Mouse (Mus musculus) midbrain, embryonic 11.5 days (tissue): ENCODE measurements around the gene Cytip. TPM values are rescaled to one million over a fixed set of nuclear protein-coding genes. Genes with fewer than 3 reads are reported as not detected.
A peak's percentile ranks its signal among the peaks of the same experiment; 100 is the strongest.

Experiments
- ATAC-seq: fragments of 200-750 bp; cut with Nextera tagmentation; 2 replicates; pipeline ENCODE4 v1.8.0; 2017; ENCODE audit warnings: moderate TSS enrichment, moderate library complexity; ENCODE audit not compliant: low FRiP score
- DNase-seq: peaks from one replicate; pipeline ENCODE4 v3.0.0; 2015; ENCODE audit warnings: low spot score; ENCODE audit errors: missing footprints
- H3K27ac ChIP-seq: fragments of 300-500 bp; sonication (generic); 2 replicates; pipeline ENCODE4 v1.5.1; 2014; ENCODE audit warnings: low read depth, low read length
- H3K27me3 ChIP-seq: fragments of 300-500 bp; sonication (generic); 2 replicates; pipeline ENCODE4 v1.6.1; 2014; ENCODE audit warnings: mild to moderate bottlenecking, low read length, moderate library complexity, mixed read lengths; ENCODE audit not compliant: control insufficient read depth, insufficient read depth
- H3K36me3 ChIP-seq: fragments of 300-500 bp; sonication (generic); 2 replicates; pipeline ENCODE4 v1.6.1; 2014; ENCODE audit warnings: mild to moderate bottlenecking, low read length, moderate library complexity, mixed read lengths; ENCODE audit not compliant: control insufficient read depth, insufficient read depth
- H3K4me1 ChIP-seq: fragments of 300-500 bp; sonication (generic); 2 replicates; pipeline ENCODE4 v1.6.1; 2014; ENCODE audit warnings: low read length; ENCODE audit not compliant: control insufficient read depth, insufficient read depth
- H3K4me2 ChIP-seq: fragments of 300-500 bp; sonication (generic); 2 replicates; pipeline ENCODE4 v1.6.1; 2014; ENCODE audit warnings: mild to moderate bottlenecking, moderate library complexity
- H3K4me3 ChIP-seq: fragments of 300-500 bp; sonication (generic); 2 replicates; pipeline ENCODE4 v1.5.1; 2014; ENCODE audit warnings: low read depth, low read length
- H3K9ac ChIP-seq: fragments of 300-500 bp; sonication (generic); 2 replicates; pipeline ENCODE4 v1.6.1; 2014; ENCODE audit warnings: low read length
- H3K9me3 ChIP-seq: fragments of 300-500 bp; sonication (generic); 2 replicates; pipeline ENCODE4 v1.6.1; 2016; ENCODE audit warnings: low read length; ENCODE audit not compliant: control insufficient read depth
- WGBS: fragments of 180-500 bp; shearing (Covaris S2); extraction: QIAGEN DNeasy Blood & Tissue Kit; methylation state at CpG from one replicate; pipeline ENCODE4 v1.1.7; 2014; 5-methylcytosine and 5-hydroxymethylcytosine counted together
- polyA plus RNA-seq: library from polyadenylated mRNA; unstranded; fragments of >200 nt; fragmentation: Nextera tagmentation; extraction: Ambion mirVana; gene quantifications from 2 replicates; pipeline ENCODE4 v1.2.1, GENCODE M21; 2014

Cytip gene
- polyA plus RNA-seq, 1 experiment from 2014 or later: 0.34 TPM

GRCm38 (mm10) chr2:58187310-58188051 is 7.9 kb downstream of the Cytip start:
- Histone ChIP-seq H3K4me3 (no peak overlapping the region), H3K4me2 (no peak overlapping the region), H3K27me3 (no peaks in the 10 kb centered on the region), H3K9ac (no peak overlapping the region), H3K4me1 (no peaks in the 10 kb centered on the region), H3K9me3 (no peaks in the 10 kb centered on the region), H3K36me3 (no peaks in the 10 kb centered on the region), H3K27ac (no peak overlapping the region)
- WGBS: 92% methylated on average over 8 of the region's 8 CpGs
- ATAC-seq (no peak), DNase-seq (no peak)

GRCm38 (mm10) chr2:58184197-58184596 is 11.1 kb downstream of the Cytip start:
- 72% methylated on average over 2 of the region's 2 CpGs for WGBS
- DNase-seq: no peak
- Histone ChIP-seq H3K9ac (no peak overlapping the region), H3K36me3 (no peaks in the 10 kb centered on the region), H3K27me3 (no peaks in the 10 kb centered on the region), H3K27ac (no peak overlapping the region), H3K4me1 (no peaks in the 10 kb centered on the region), H3K4me3 (no peak overlapping the region), H3K9me3 (no peaks in the 10 kb centered on the region), H3K4me2 (no peak overlapping the region)
- no peak for ATAC-seq

GRCm38 (mm10) chr2:58183658-58184057 is 11.7 kb downstream of the Cytip start:
- Histone ChIP-seq H3K36me3 (no peaks in the 10 kb centered on the region), H3K27me3 (no peaks in the 10 kb centered on the region), H3K27ac (no peak overlapping the region), H3K4me1 (no peaks in the 10 kb centered on the region), H3K4me3 (no peak overlapping the region), H3K9me3 (no peaks in the 10 kb centered on the region), H3K9ac (no peak overlapping the region), H3K4me2 (no peak overlapping the region)
- ATAC-seq: no peak
- DNase-seq: no peak
- WGBS: 81% methylated on average over 2 of the region's 2 CpGs

GRCm38 (mm10) chr2:58180776-58181175 is 14.6 kb downstream of the Cytip start:
- no peaks in the 10 kb centered on the region for H3K27me3 ChIP-seq
- H3K4me2 ChIP-seq: no peak overlapping the region
- H3K36me3 ChIP-seq: no peaks in the 10 kb centered on the region
- ATAC-seq (no peak), DNase-seq (no peak)
- no peaks in the 10 kb centered on the region for H3K4me1 ChIP-seq
- no peak overlapping the region for H3K9ac ChIP-seq
- H3K27ac ChIP-seq: no peak overlapping the region
- WGBS: 72% methylated on average over 1 of the region's 1 CpGs
- no peaks in the 10 kb centered on the region for H3K9me3 ChIP-seq
- H3K4me3 ChIP-seq: no peak overlapping the region

- H3K4me2 ChIP-seq: no peak overlapping the region
- H3K9me3 ChIP-seq: no peaks in the 10 kb centered on the region
- no peaks in the 10 kb centered on the region for H3K4me1 ChIP-seq
- H3K36me3 ChIP-seq: no peaks in the 10 kb centered on the region
- no peaks in the 10 kb centered on the region for H3K27me3 ChIP-seq
- H3K4me3 ChIP-seq: no peak overlapping the region
- no peak overlapping the region for H3K27ac ChIP-seq
- no peak for DNase-seq
- H3K9ac ChIP-seq: no peak overlapping the region
- ATAC-seq: no peak
- 89% methylated on average over 1 of the region's 1 CpGs for WGBS
Observed at GRCm38 (mm10) chr2:58179056-58179455, 16.3 kb downstream of the Cytip start.

- 93% methylated on average over 8 of the region's 8 CpGs for WGBS
- DNase-seq (no peak), ATAC-seq (no peak)
- Histone ChIP-seq H3K27ac (no peak overlapping the region), H3K27me3 (no peaks in the 10 kb centered on the region), H3K4me3 (no peak overlapping the region), H3K4me1 (no peaks in the 10 kb centered on the region), H3K4me2 (no peak overlapping the region), H3K36me3 (no peaks in the 10 kb centered on the region), H3K9me3 (no peaks in the 10 kb centered on the region), H3K9ac (no peak overlapping the region)
Observed at GRCm38 (mm10) chr2:58175392-58176291, 19.7 kb downstream of the Cytip start.

GRCm38 (mm10) chr2:58174476-58175286 is 20.7 kb downstream of the Cytip start:
- no peaks in the 10 kb centered on the region for H3K36me3 ChIP-seq
- no peaks in the 10 kb centered on the region for H3K27me3 ChIP-seq
- DNase-seq (no peak), ATAC-seq (peak; percentile 61; the same call in 1 of the 2 replicates)
- H3K9ac ChIP-seq: no peak overlapping the region
- no peak overlapping the region for H3K4me2 ChIP-seq
- H3K4me1 ChIP-seq: no peaks in the 10 kb centered on the region
- H3K27ac ChIP-seq: no peak overlapping the region
- 77% methylated on average over 9 of the region's 9 CpGs for WGBS
- no peaks in the 10 kb centered on the region for H3K9me3 ChIP-seq
- no peak overlapping the region for H3K4me3 ChIP-seq

- no peaks in the 10 kb centered on the region for H3K9me3 ChIP-seq
- H3K4me1 ChIP-seq: no peaks in the 10 kb centered on the region
- DNase-seq (no peak), ATAC-seq (no peak)
- 90% methylated on average over 3 of the region's 3 CpGs for WGBS
- H3K27me3 ChIP-seq: no peaks in the 10 kb centered on the region
- H3K9ac ChIP-seq: no peak overlapping the region
- H3K27ac ChIP-seq: no peak overlapping the region
- no peaks in the 10 kb centered on the region for H3K36me3 ChIP-seq
- no peak overlapping the region for H3K4me2 ChIP-seq
- no peak overlapping the region for H3K4me3 ChIP-seq
Observed at GRCm38 (mm10) chr2:58172963-58173362, 22.4 kb downstream of the Cytip start.
